Mouse (Mus musculus) midbrain, embryonic 11.5 days (tissue): ENCODE data around the gene Fbxl2. TPM values are rescaled to one million over a fixed set of nuclear protein-coding genes. Genes with fewer than 3 reads are reported as not detected.

Source experiments
- ATAC-seq: fragments of 200-750 bp; cut with Nextera tagmentation; 2 replicates; pipeline ENCODE4 v1.8.0; 2017; ENCODE audit warnings: moderate TSS enrichment, moderate library complexity; ENCODE audit not compliant: low FRiP score
- DNase-seq: peaks from one replicate; pipeline ENCODE4 v3.0.0; 2015; ENCODE audit warnings: low spot score; ENCODE audit errors: missing footprints
- H3K27ac ChIP-seq: fragments of 300-500 bp; sonication (generic); 2 replicates; pipeline ENCODE4 v1.5.1; 2014; ENCODE audit warnings: low read depth, low read length
- H3K27me3 ChIP-seq: fragments of 300-500 bp; sonication (generic); 2 replicates; pipeline ENCODE4 v1.6.1; 2014; ENCODE audit warnings: mild to moderate bottlenecking, low read length, moderate library complexity, mixed read lengths; ENCODE audit not compliant: control insufficient read depth, insufficient read depth
- H3K36me3 ChIP-seq: fragments of 300-500 bp; sonication (generic); 2 replicates; pipeline ENCODE4 v1.6.1; 2014; ENCODE audit warnings: mild to moderate bottlenecking, low read length, moderate library complexity, mixed read lengths; ENCODE audit not compliant: control insufficient read depth, insufficient read depth
- H3K4me1 ChIP-seq: fragments of 300-500 bp; sonication (generic); 2 replicates; pipeline ENCODE4 v1.6.1; 2014; ENCODE audit warnings: low read length; ENCODE audit not compliant: control insufficient read depth, insufficient read depth
- H3K4me2 ChIP-seq: fragments of 300-500 bp; sonication (generic); 2 replicates; pipeline ENCODE4 v1.6.1; 2014; ENCODE audit warnings: mild to moderate bottlenecking, moderate library complexity
- H3K4me3 ChIP-seq: fragments of 300-500 bp; sonication (generic); 2 replicates; pipeline ENCODE4 v1.5.1; 2014; ENCODE audit warnings: low read depth, low read length
- H3K9ac ChIP-seq: fragments of 300-500 bp; sonication (generic); 2 replicates; pipeline ENCODE4 v1.6.1; 2014; ENCODE audit warnings: low read length
- H3K9me3 ChIP-seq: fragments of 300-500 bp; sonication (generic); 2 replicates; pipeline ENCODE4 v1.6.1; 2016; ENCODE audit warnings: low read length; ENCODE audit not compliant: control insufficient read depth
- WGBS: fragments of 180-500 bp; shearing (Covaris S2); extraction: QIAGEN DNeasy Blood & Tissue Kit; methylation state at CpG from one replicate; pipeline ENCODE4 v1.1.7; 2014; 5-methylcytosine and 5-hydroxymethylcytosine counted together
- polyA plus RNA-seq: library from polyadenylated mRNA; unstranded; fragments of >200 nt; fragmentation: Nextera tagmentation; extraction: Ambion mirVana; gene quantifications from 2 replicates; pipeline ENCODE4 v1.2.1, GENCODE M21; 2014

Gene Fbxl2
- polyA plus RNA-seq, 1 experiment from 2014 or later, result 7.9 TPM

DNA sequence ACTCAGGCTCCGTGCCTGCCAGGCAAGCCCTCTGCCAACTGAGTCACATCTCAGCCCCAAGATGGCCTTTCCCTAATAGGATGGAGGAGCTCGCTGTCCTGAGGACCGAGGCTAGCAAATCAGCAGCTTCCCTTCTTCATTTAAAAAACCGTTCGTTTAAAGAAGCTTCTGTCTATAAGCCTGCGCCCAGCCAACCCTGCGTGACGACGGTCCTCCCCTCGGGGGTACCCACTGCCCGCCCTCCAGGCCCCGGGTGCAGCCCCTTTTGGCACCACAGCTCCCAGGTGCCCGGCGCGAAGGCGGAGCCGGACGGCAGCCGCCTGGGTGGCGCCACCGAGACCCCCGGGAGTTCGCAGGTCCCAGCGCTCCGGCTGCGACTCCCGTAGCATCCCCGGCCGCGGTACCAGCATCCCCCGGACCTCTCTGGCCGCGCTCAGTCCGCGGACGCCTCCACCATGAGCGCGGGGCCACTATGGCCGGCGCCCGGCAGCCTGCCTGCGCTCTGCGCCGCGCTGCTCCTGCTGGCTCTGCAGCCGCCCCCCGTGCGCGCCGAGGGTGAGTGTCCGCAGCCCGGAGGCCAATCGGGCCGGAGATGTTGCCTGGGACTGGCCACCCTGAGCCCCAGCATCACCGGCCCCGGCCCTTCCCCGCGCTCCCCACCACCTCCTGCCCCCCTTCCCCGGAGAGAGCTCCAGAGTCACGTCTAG lies 11.3 kb upstream of the Fbxl2 start, which contains the start of gene Susd5:
Gene Susd5 (plus strand): TSS at position 51 of the 707 bp plus-strand sequence.
- peak within 1 kb of the TSS; percentile 77 for H3K4me2 ChIP-seq
- WGBS, result under 1% methylated on average over 58 of the region's 60 CpGs
- H3K4me3 ChIP-seq, result peak within 1 kb of the TSS; percentile 46
- H3K27me3 ChIP-seq, result peaks cover 14% of the 10 kb centered on the region
- H3K27ac ChIP-seq, result no peak within 1 kb of the TSS
- ATAC-seq (peak; percentile 76), DNase-seq (peak; percentile 92)
- H3K36me3 ChIP-seq, result no peaks in the 10 kb centered on the region
- peak within 1 kb of the TSS; percentile 61 for H3K9ac ChIP-seq
- H3K4me1 ChIP-seq, result 0 out of 2 replicates have a peak, but pooled peaks cover 4% of the 10 kb centered on the region
- no peaks in the 10 kb centered on the region for H3K9me3 ChIP-seq

DNA sequence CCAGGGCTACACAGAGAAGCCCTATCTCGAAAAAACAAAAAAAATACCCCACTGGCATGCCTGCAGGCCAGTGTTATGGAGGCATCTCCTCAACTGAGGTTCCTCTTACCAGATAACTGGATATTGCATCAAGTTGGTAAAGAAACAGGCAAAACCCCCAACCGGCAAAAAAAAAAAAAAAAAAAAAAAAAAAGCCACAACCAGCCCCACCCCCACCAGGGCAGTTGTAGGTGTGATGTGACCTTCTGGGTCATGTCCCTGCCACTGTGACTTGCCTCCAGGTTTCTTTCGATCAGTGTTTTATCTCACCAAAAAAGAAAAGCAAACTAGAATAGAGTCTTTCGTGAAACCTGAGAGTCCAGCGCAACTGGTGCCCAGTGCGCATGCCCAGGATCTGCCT lies 6.9 kb upstream of the Fbxl2 start:
- WGBS, result 81% methylated on average over 6 of the region's 6 CpGs
- H3K4me1 ChIP-seq, result 0 out of 2 replicates have a peak, but pooled peaks cover 4% of the 10 kb centered on the region
- H3K4me2 ChIP-seq, result no peak overlapping the region
- peaks cover 14% of the 10 kb centered on the region for H3K27me3 ChIP-seq
- H3K4me3 ChIP-seq, result no peak overlapping the region
- DNase-seq (no peak), ATAC-seq (no peak)
- no peaks in the 10 kb centered on the region for H3K36me3 ChIP-seq
- H3K9ac ChIP-seq, result no peak overlapping the region
- H3K27ac ChIP-seq, result no peak overlapping the region
- no peaks in the 10 kb centered on the region for H3K9me3 ChIP-seq

DNA sequence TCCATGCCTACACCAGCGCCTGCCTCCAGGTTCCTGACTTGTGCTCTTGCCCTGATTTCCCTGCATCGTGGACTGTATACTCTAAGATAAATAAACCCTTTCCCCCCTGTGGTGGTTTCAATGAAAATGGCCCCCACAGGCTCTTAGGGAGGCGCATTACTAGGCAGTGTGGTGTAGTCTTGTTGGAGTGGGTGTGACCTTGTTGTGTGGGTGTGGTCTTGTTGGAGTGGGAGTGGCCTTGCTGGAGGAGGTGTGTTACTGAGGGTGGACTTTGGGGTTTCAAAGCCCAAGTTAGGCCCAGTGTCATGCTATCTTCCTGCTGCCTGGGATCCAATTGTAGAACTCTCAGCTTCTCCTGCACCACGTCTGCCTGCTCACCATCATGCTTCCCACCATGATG lies 6.0 kb upstream of the Fbxl2 start:
- H3K9ac ChIP-seq, result no peak overlapping the region
- no peaks in the 10 kb centered on the region for H3K36me3 ChIP-seq
- H3K4me2 ChIP-seq, result no peak overlapping the region
- no peak overlapping the region for H3K27ac ChIP-seq
- ATAC-seq (no peak), DNase-seq (no peak)
- H3K9me3 ChIP-seq, result no peaks in the 10 kb centered on the region
- 74% methylated on average over 4 of the region's 4 CpGs for WGBS
- H3K4me3 ChIP-seq, result no peak overlapping the region
- H3K27me3 ChIP-seq, result peaks cover 6% of the 10 kb centered on the region
- H3K4me1 ChIP-seq, result no peaks in the 10 kb centered on the region

DNA sequence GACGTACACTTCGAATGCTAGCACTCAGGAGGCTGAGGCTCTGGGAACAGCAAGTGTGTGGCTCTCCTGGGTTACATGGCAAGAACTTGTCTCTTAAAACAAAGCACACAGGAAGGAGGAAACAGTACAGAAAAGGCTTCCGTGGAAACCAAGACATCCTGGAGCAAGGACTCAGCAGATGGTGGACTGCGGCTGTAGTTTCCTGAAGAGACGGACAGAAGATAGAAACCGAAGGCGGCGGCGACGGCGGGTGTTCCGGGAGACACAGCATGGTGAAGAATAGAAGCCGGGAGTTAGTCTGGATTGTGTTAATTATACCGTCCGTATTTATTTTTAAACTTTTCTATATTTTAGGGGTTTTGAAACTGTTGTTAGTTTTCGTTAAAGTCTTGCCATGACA lies 4.8 kb upstream of the Fbxl2 start:
- Histone ChIP-seq H3K4me1 (no peaks in the 10 kb centered on the region), H3K4me2 (no peak overlapping the region), H3K9me3 (no peaks in the 10 kb centered on the region), H3K27ac (no peak overlapping the region), H3K9ac (no peak overlapping the region), H3K4me3 (no peak overlapping the region), H3K36me3 (no peaks in the 10 kb centered on the region), H3K27me3 (no peaks in the 10 kb centered on the region)
- 89% methylated on average over 16 of the region's 16 CpGs for WGBS
- ATAC-seq, result no peak
- no peak for DNase-seq

DNA sequence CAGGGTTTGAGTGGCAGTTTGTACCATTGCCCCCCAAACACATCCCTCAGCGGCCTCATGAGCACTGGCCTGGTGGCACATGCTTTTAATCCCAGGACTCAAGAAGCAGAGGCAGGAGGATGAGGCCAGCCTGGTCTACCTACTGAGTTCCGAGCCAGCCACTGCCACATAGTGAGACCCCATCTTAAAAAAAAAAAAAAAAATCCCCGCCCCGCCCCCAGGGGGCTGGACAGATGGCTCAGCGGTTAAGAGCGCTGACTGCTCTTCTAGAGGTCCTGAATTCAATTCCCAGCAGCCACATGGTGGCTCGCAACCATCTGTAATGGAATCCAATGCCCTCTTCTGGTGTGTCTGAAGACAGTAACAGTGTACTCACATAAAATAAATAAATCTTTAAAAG lies 4.1 kb upstream of the Fbxl2 start:
- no peaks in the 10 kb centered on the region for H3K4me1 ChIP-seq
- H3K27me3 ChIP-seq, result no peaks in the 10 kb centered on the region
- H3K4me3 ChIP-seq, result no peak overlapping the region
- ATAC-seq, result no peak
- no peak overlapping the region for H3K9ac ChIP-seq
- no peaks in the 10 kb centered on the region for H3K36me3 ChIP-seq
- H3K4me2 ChIP-seq, result no peak overlapping the region
- 88% methylated on average over 7 of the region's 7 CpGs for WGBS
- no peak for DNase-seq
- H3K9me3 ChIP-seq, result no peaks in the 10 kb centered on the region
- no peak overlapping the region for H3K27ac ChIP-seq

DNA sequence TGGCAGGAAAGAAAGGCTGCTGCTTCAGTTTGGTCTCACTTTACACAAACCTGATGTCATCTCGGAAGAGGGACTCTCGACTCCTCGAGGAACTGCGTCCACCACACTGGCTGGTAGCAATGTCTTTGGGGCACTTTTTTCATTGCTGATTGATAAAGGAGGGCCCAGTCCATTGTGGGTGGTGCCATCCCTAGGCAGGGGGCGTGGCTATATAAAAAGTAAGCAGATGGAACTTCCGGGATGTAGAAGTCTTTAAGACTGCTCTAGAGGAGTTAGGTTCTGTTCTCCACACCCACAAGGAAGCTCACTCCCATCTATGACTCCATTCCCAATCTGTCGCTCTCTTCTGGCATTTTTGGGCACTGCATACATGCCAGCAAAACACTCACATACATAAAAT lies 685 bp upstream of the Fbxl2 start:
- no peaks in the 10 kb centered on the region for H3K9me3 ChIP-seq
- ATAC-seq, result no peak
- H3K9ac ChIP-seq, result no peak overlapping the region
- no peak overlapping the region for H3K4me2 ChIP-seq
- 90% methylated on average over 7 of the region's 7 CpGs for WGBS
- H3K27ac ChIP-seq, result no peak overlapping the region
- H3K4me3 ChIP-seq, result no peak overlapping the region
- DNase-seq, result no peak
- no peaks in the 10 kb centered on the region for H3K36me3 ChIP-seq
- no peaks in the 10 kb centered on the region for H3K4me1 ChIP-seq
- H3K27me3 ChIP-seq, result no peaks in the 10 kb centered on the region

DNA sequence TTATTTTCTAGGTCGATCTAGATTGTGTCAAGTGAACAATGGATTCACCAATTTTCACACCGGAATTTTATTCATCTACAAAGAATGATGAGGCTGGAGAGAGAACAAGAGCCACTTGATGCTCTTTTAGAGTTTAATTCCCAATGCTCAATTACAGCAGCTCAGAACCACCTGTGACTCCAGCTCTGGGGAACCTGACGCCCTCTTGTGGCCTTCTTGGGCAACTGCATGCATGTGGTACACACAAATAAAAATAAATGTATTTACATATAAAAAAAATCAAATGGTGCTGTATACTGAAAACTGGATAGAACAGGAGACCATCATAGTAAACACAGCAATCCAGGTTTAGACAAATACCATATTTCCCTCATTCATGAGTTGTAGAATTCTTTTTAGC lies 1.5 kb downstream of the Fbxl2 start:
- Histone ChIP-seq H3K36me3 (no peaks in the 10 kb centered on the region), H3K27me3 (no peaks in the 10 kb centered on the region), H3K9ac (no peak overlapping the region), H3K4me2 (no peak overlapping the region), H3K27ac (no peak overlapping the region), H3K9me3 (no peaks in the 10 kb centered on the region), H3K4me1 (no peaks in the 10 kb centered on the region), H3K4me3 (no peak overlapping the region)
- ATAC-seq (no peak), DNase-seq (no peak)
- 59% methylated on average over 3 of the region's 3 CpGs for WGBS

DNA sequence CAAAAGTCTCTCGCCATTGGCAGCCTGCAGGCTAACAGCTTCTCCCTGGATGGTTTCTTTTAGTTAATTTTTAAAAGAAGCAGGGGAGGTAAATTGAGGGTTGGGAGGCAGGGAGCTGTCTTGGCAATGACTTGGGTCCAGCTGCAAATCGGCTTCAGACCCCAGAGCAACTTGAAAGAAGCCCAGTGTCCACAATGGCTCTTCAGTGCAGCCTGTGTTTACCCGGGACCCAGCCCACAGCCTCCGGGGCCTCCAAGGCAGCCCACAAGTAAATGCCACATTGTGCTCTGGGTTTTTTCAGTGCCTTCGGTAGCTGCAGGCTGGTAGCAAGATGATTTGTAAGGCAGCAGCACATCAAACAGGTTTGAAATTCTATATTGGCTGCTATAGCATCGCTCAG lies 3.5 kb downstream of the Fbxl2 start:
- no peaks in the 10 kb centered on the region for H3K27me3 ChIP-seq
- H3K9ac ChIP-seq, result peak overlapping the region; percentile 20; the same call in 1 of the 2 replicates
- 56% methylated on average over 6 of the region's 6 CpGs for WGBS
- no peaks in the 10 kb centered on the region for H3K4me1 ChIP-seq
- H3K36me3 ChIP-seq, result no peaks in the 10 kb centered on the region
- H3K9me3 ChIP-seq, result no peaks in the 10 kb centered on the region
- H3K4me3 ChIP-seq, result no peak overlapping the region
- H3K4me2 ChIP-seq, result no peak overlapping the region
- no peak overlapping the region for H3K27ac ChIP-seq
- DNase-seq, result no peak
- ATAC-seq, result no peak

DNA sequence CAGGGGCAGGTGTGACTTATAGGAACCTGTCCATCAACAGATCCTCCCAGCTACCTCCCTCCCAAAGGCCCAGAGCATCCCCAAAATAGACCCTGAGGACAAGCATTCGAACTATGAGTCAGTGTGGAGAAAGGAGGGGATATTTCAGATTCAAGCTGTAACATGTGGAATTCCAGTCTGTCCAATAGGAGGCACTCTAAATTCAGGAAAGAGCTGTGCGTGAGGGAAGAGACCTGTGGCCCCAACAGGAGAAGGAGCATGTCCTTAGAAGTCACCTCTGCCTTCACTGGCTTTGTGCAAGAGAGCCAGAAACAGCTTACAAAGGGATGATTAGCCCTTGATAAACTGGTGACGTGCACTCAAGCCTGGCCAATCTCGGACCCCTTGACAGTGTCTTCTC lies 5.0 kb downstream of the Fbxl2 start:
- Histone ChIP-seq H3K27ac (no peak overlapping the region), H3K4me3 (no peak overlapping the region), H3K4me1 (no peaks in the 10 kb centered on the region), H3K36me3 (no peaks in the 10 kb centered on the region), H3K4me2 (no peak overlapping the region), H3K9me3 (no peaks in the 10 kb centered on the region), H3K9ac (no peak overlapping the region), H3K27me3 (no peaks in the 10 kb centered on the region)
- DNase-seq, result no peak
- ATAC-seq, result no peak
- WGBS, result 61% methylated on average over 4 of the region's 4 CpGs
